Mouse (Mus musculus) adrenal gland, postnatal 25 days (tissue): Measurements from ENCODE around the gene 1700066M21Rik. TPM values are rescaled to one million over a fixed set of nuclear protein-coding genes. Genes with fewer than 3 reads are reported as not detected.

ENCODE experiments used
- DNase-seq: peaks from one replicate; pipeline ENCODE4 v3.0.0; 2021; ENCODE audit warnings: mixed read lengths
- long read RNA-seq: library from polyadenylated mRNA; stranded (forward); transcript quantifications from one replicate; pipeline ENCODE4 v2.0.0, GENCODE M21; 2021
- total RNA-seq: library from RNA; stranded (reverse); gene quantifications from 2 replicates; pipeline ENCODE4 v1.2.3, GENCODE M21; 2021

Gene 1700066M21Rik
- total RNA-seq, result 7.8 and 9.9 TPM in 2 replicates
- long read RNA-seq, partial matches to known transcripts, result 0 of 13 reads
- long read RNA-seq, other reads (novel, unspliced or antisense), result 9 of 13 reads

GRCm38 (mm10) chr1:57377376-57378341 lies at the start of gene 1700066M21Rik:
1700066M21Rik (plus strand) TSS chr1:57377620.
- peak; percentile 97 for DNase-seq

DNA sequence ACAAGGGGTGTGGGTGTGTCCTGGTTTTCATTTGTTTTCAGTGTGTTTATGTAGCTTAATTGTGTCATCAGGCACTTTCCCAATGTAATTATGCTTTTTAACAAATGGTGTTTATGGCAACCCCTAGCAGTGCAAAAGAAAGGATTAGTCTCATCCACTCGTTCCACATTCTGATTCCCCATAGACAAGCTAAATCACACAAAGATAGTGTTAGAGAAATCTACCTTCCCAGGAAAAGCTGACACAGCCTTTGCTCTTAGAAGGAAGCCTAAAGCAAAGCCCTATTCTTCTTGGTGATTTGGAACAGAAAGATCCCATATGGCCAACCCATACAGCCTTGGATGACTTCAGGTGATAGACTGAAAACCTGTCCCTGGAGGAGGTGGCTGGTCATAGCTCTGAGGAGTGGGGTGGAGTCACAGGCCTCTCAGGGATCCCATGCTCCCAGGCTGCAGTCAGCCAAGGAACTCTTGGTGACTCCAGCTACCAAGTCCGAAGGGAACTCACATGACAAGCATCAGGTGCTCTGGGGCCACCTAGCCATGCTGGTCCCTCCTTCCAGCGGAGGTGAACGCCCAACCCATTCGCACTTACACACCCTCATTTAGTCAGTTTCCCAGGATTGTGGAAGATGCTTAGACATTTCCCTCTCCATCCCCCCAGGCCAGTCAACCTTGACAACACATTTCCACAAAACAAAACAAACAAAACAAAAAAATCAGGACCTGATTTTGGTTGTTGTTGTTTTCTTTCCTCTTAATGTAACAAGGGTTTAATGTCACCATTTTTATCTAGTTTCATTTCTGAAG lies 47.9 kb upstream of the 1700066M21Rik start:
- no peak for DNase-seq

- DNase-seq, result no peak
These were observed 47.2 kb upstream of the 1700066M21Rik start for GRCm38 (mm10) chr1:57330228-57330627.

DNA sequence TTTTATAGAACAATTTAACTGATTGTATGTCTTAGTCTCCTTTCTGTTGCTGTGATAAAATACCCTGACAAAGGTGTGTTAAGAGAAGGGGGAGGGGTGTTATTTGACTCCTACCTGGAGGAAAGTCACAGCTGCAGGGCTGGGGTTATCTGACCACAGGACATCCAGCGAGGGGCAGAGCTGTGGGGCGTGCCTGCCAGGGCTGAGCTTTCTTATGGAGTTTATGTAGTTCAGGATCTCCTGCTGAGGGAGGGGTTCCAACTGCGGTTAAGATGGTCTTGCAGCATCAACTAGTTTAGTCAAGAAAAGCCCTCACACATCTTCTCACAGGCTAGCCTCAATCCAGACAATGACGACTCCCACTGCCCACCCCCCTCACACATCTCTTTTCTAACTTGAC lies 45.4 kb upstream of the 1700066M21Rik start:
- no peak for DNase-seq

DNA sequence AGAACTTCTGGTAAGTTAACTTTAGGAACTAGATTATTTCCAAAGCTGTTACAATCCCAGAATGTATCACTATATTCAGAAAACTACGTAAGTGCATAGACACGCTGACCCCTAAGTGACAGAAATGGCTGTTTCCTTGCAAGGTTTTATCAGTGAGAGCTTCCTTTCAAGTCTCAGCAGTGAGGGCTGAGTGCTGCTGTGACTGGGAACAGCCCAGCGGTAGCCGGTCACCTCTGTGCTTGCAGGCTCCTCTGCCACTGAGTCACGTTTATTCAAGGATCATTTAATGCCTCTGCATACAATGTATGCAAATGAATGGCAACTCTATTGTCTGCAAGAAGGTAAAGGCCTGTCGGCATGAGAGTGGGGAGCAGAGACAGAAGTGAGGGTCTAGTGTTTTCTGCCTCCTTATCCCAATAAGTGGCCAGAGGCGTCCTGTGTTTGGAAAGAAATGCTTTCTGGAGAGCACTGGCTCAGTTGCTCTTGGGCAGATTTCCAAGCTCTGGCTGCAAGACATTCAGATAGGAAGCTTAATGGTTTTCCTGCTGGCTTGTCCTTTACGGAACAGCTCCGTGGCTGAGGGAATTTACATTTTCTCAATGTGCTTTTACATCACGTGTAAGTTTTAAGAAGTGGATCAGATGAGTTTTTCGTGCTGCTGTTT lies 43.7 kb upstream of the 1700066M21Rik start:
- DNase-seq, result peak; percentile 16

DNA sequence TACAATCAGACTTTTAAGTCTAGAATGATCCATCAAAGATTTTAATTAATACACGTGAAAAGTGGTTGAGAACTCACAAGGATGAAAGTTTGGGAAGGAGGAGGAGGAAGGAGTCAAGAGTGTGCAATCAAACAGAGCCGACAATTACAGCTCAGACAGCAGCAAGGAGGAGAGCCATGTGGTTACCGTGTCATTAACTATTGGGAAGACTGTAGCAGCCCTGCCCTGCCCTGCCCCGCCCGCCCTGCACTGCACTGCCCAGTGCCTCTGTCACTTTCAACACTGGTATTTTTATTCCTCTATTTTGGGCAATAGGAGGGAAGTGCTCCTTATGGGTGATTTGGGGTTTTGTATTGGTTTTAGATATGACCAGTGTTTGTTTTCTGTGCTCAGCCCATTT lies 42.2 kb upstream of the 1700066M21Rik start:
- DNase-seq, result no peak

DNA sequence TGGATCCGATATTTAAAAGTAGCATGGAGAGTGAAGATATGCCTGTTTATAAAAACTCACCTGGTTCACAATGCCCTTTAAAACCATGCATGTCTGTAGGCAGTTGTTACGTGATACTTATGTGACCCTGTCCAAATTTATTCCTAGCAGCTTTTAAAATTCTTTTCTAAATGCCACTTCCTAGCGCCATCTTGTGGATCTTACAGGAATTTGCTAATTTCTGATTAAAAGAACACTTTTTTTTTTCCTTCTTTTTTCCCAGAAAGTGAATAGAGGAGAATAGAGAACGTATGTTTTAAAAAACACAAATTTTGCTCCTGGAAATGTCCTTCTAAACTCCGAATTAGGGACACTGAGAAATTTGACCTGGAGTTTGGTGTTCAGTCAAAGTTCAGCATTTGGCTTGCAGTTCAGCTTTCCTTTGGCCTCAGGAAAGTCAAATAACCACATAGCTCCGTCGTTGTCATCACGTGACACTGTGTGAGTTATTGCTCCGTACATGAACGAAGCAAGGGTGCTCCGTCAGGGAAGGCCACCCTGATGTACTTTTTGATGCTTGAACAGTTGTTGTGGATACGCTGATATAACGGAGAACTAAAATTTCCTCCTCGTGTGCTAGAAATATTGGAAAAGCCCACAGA lies 38.1 kb upstream of the 1700066M21Rik start:
- no peak for DNase-seq

- DNase-seq, result no peak
These were observed 36.2 kb upstream of the 1700066M21Rik start for GRCm38 (mm10) chr1:57341197-57341596.

GRCm38 (mm10) chr1:57347487-57347886 lies 29.9 kb upstream of the 1700066M21Rik start:
- DNase-seq, result no peak

- no peak for DNase-seq
These were observed 25.5 kb upstream of the 1700066M21Rik start for GRCm38 (mm10) chr1:57351941-57352340.

GRCm38 (mm10) chr1:57358546-57358945 lies 18.9 kb upstream of the 1700066M21Rik start:
- no peak for DNase-seq

- DNase-seq, result no peak
These were observed 10.0 kb upstream of the 1700066M21Rik start for GRCm38 (mm10) chr1:57367446-57367845.

DNA sequence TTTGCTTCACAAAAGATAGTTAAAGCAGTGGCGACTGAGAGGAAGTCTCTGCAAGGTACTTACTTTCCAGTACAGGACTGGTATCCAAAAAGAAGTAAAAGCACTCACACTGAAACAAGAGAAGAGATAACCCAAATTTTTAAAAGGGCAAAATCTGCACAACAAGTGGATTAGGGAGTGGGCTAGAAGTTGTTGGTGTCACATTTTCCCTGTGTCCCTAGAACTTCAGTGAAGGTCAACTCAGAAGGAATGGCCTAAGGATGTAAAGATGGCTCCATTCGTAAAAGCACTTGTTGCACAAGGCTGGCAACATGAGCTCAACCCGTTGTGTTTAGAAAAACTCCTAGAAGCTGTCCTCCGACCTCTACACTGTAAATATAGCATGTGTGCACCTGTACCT lies 8.3 kb upstream of the 1700066M21Rik start:
- DNase-seq, result no peak

DNA sequence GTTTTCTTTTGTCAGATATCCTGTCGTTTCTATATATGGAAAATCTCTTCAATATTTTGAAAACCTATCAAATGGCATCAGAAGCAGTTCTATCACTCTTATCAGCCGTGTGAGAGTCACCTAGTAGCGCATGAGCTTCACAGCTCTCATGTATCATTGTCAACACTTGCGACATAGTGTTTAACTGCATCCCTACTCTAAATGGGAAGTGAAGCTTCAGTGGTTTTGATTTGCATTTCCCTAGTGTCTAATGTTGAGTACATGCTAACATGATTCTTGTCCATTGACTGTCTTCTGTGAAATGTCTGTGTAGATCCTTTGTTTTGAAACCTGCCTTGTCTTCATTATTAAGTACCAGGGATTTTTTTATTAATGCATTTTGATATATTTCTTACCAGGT lies 7.0 kb upstream of the 1700066M21Rik start:
- no peak for DNase-seq

- no peak for DNase-seq
These were observed 2.1 kb upstream of the 1700066M21Rik start for GRCm38 (mm10) chr1:57375276-57375675.

- DNase-seq, result no peak
These were observed 614 bp upstream of the 1700066M21Rik start for GRCm38 (mm10) chr1:57376806-57377205.

DNA sequence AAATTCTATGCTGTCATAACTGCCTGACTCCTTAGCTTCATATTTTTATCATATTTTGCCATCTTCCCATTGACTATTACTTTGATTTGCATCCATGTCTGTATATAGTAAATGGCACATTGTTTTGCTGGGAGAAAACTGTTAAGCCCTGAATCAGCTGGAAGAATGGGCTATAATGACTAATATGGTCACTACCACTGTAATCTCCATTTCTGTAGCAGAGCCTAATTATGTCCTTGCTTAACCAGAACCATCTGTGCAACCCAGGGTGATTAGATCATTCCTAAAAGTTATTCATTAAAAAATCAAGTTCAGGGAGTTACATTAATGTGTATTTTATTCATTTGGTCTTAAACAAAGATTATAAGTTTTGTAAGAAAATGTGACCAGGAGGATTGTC lies 9.1 kb downstream of the 1700066M21Rik start:
- DNase-seq, result no peak

DNA sequence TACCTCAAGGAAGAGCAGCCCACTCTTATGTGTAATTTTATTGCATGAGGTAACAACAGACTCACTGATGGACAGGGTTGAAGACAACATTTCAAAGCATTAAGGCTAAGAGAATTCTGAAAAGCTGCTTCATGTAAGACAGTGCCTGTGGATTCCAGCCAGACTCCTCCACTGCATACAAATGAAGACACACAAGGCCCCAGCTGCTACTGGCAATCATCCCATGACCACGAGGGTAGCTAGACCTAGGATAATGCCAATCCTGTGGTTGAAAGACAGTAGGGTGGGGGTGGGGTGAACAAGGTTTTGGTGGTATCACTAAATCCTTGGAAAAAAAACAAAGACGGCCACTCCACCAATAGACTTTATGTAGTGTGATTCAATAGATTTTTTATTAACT lies 10.5 kb downstream of the 1700066M21Rik start:
- no peak for DNase-seq

DNA sequence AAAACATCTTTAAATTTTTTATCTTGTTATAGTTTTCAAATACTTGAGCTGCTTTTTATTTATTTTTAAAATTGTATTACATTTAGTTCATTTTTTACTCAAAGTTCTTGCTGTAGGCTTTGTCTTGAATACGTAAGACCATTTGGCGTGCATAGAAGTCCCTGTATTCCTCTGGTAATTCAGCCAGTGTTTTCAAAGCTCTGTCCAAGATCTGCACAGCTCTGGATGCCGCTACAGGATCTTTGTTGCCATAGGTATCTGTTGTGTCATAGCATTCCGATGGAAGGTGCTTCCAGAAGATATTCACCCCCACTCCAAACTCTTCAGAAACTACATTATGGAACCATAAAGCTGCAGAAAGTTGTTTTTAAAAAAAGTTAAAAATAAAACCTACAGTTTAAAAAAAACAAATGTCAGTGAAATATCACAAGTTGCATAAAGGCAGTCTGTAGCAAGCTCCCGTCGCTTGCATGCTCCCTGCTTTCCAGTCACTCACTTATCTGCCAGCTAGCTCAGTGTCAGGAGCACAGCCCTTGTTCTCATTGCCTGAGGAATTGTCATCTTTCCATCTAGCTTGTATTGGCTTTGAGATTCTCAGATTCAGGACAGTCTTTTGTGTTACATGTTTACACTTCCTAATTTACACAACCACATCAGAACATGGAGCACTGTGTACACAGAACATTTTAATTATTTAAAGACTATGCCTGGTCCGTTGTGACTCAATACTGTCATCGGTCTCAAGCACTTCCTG lies 11.2 kb downstream of the 1700066M21Rik start:
- no peak for DNase-seq

DNA sequence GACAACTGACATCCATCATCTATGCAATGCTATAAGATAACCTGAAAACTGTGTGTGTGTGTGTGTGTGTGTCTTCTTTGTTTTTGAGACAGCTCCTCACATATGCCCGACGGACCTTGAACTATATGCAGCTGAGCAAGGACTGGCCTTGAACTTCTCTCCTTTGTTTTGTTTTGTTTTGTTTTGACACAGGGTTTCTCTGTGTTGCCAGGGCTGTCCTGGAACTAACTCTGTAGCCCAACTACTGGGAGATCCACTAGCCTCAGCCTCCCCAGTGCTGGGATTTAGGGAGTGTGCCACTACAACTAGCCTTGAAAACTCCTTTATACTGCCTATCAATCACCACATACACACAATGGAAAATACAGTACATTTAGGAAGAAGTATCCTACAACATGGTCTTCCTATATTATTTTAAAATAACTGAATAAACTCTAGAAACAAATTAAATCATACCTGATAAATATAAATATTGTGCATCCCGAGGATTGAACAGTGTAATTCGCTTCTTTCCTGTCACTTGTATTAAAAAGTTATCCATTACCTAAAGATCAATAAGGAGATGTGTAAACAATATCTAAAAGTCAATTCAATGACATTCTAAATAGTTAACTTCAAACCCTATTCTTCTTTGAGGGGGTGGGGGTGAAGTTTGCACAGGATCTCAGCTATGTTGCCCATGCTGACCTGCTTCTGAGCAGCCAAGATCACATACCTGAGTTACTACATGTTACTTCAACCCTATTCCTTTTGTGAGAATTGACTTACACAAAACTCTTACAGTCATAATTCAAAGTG lies 13.8 kb downstream of the 1700066M21Rik start:
- no peak for DNase-seq
